Mouse (Mus musculus) olfactory bulb, adult 2 months (tissue): ENCODE measurements around the gene Trex2. TPM values are rescaled to one million over a fixed set of nuclear protein-coding genes. Genes with fewer than 3 reads are reported as not detected.

Experiments used
- H3K27ac ChIP-seq: fragments of 200-500 bp; 2 replicates; pipeline ENCODE4 v1.5.1; 2012; ENCODE audit warnings: low read depth, low read length; ENCODE audit not compliant: insufficient read depth
- H3K4me1 ChIP-seq: fragments of 200-500 bp; 2 replicates; pipeline ENCODE4 v1.6.1; 2012; ENCODE audit warnings: low read length; ENCODE audit not compliant: control insufficient read depth, insufficient read depth
- H3K4me3 ChIP-seq: fragments of 200-500 bp; 2 replicates; pipeline ENCODE4 v1.5.1; 2012; ENCODE audit warnings: mild to moderate bottlenecking, low read depth, low read length, moderate library complexity; ENCODE audit not compliant: insufficient read depth
- CTCF ChIP-seq: fragments of 200-500 bp; IDR thresholded peaks from 2 replicates; pipeline ENCODE4 v1.5.1; 2012; ENCODE audit warnings: low read depth, mild to moderate bottlenecking, low read length, moderate library complexity; ENCODE audit not compliant: insufficient read depth
- POLR2A ChIP-seq: fragments of 200-500 bp; IDR thresholded peaks from 2 replicates; pipeline ENCODE4 v1.6.1; 2012; ENCODE audit warnings: mild to moderate bottlenecking, low read depth, low read length, moderate library complexity; ENCODE audit not compliant: insufficient read depth
- WGBS: fragments of 180-500 bp; shearing (Covaris S2); methylation state at CpG from one replicate; pipeline ENCODE4 v1.1.7; 2018; 5-methylcytosine and 5-hydroxymethylcytosine counted together
- polyA plus RNA-seq: library from polyadenylated mRNA; stranded (reverse); fragments of >200 nt; gene quantifications from 2 replicates; pipeline ENCODE4 v1.2.4, GENCODE M21; 2012; ENCODE audit warnings: low replicate concordance; ENCODE audit not compliant: missing spikeins, insufficient read depth, insufficient read length

Gene Trex2
- polyA plus RNA-seq, 1 experiment = not detected

DNA sequence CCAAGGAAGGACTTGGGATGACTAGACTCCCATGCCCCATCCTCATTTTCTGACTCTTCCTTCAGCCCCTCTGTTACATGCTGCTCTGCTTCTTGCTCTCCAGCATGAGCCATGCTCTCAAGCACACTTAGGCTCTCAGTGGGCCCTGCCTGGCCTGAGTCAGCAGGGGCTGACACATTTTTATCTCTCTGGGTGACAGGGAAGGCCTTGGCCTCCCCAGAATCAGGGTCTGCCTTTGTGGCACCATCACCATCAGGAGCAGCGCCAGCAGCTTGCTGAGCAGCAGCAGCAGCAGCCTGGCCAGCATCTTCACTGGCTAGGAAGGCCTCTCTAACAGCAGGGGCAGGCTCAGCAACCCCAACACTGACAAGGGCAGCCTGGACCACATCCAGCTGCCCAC is 38.7 kb downstream of the Trex2 start:
- Histone ChIP-seq H3K27ac (no peak overlapping the region), H3K4me1 (no peaks in the 10 kb centered on the region), H3K4me3 (no peak overlapping the region)
- no peak for TF ChIP-seq CTCF
- no peak for TF ChIP-seq POLR2A
- 92% methylated on average over 1 of the region's 1 CpGs for WGBS

- Histone ChIP-seq H3K27ac (no peak overlapping the region), H3K4me1 (no peaks in the 10 kb centered on the region), H3K4me3 (no peak overlapping the region)
- TF ChIP-seq POLR2A (no peak), CTCF (no peak)
- 71% methylated on average over 4 of the region's 4 CpGs for WGBS
Measured at GRCm38 (mm10) chrX:73391481-73391880, 43.7 kb downstream of the Trex2 start.

DNA sequence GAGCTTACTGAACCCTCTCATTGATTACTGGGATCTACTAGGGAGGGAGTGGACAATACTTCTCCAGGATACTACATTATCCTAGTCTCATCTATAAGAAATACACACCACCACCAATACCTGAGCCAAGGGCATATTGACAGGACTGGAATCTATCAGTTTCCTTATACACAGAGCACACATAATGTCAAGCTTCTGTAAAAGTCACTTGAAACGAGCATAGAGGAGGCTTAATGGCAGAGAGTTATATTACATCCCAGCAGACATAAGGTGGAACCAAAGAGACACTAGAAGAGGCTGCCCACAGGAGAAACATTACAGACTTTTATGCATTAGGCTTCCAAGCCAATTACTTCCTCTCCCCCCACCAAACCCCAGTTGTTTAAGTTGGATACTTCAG is 50.2 kb downstream of the Trex2 start:
- TF ChIP-seq CTCF = no peak
- no peak for TF ChIP-seq POLR2A
- Histone ChIP-seq H3K4me3 (no peak overlapping the region), H3K27ac (no peak overlapping the region), H3K4me1 (no peaks in the 10 kb centered on the region)
- WGBS = 29% methylated on average over 1 of the region's 1 CpGs

- Histone ChIP-seq H3K27ac (no peak overlapping the region), H3K4me1 (no peaks in the 10 kb centered on the region), H3K4me3 (no peak overlapping the region)
- TF ChIP-seq CTCF (no peak), POLR2A (no peak)
- 42% methylated on average over 6 of the region's 6 CpGs for WGBS
Measured at GRCm38 (mm10) chrX:73384419-73384818, 50.7 kb downstream of the Trex2 start.

Other genes with a start within 250 kb of the Trex2 start
- not detected in 2 replicates for gene Xlr3b, start 243.1 kb downstream of the Trex2 start, polyA plus RNA-seq
- gene Xlr4b, start 221.0 kb downstream of the Trex2 start, polyA plus RNA-seq = not detected in 2 replicates
- gene F8a, start 207.1 kb downstream of the Trex2 start, polyA plus RNA-seq = not detected in 2 replicates
- not detected in 2 replicates for gene Xlr4c, start 192.2 kb downstream of the Trex2 start, polyA plus RNA-seq
- gene Xlr3c, start 170.0 kb downstream of the Trex2 start, polyA plus RNA-seq = not detected in 2 replicates
- not detected in 2 replicates for gene Xlr5a, start 142.4 kb downstream of the Trex2 start, polyA plus RNA-seq
- not detected in 2 replicates for gene Xlr5c, start 142.4 kb downstream of the Trex2 start, polyA plus RNA-seq
- gene Gm45015, start 98.5 kb downstream of the Trex2 start, polyA plus RNA-seq = not detected in 2 replicates
- not detected in 2 replicates for gene Zfp275, start 92.7 kb downstream of the Trex2 start, polyA plus RNA-seq
- gene Gm18336, start 36.6 kb downstream of the Trex2 start, polyA plus RNA-seq = not detected in 2 replicates
- not detected in 2 replicates for gene Zfp92, start 24.2 kb downstream of the Trex2 start, polyA plus RNA-seq
- gene Haus7, start 23.7 kb upstream of the Trex2 start, polyA plus RNA-seq = not detected in 2 replicates
- not detected in 2 replicates for gene Bgn, start 48.3 kb upstream of the Trex2 start, polyA plus RNA-seq
- gene Atp2b3, start 67.7 kb upstream of the Trex2 start, polyA plus RNA-seq = not detected in 2 replicates
- not detected in 2 replicates for gene Dusp9, start 204.1 kb upstream of the Trex2 start, polyA plus RNA-seq
- not detected in 2 replicates for gene Pnck, start 224.8 kb upstream of the Trex2 start, polyA plus RNA-seq
- gene Slc6a8, start 237.8 kb upstream of the Trex2 start, polyA plus RNA-seq = 112 TPM in 1 of 2 replicates, not detected in the other